Mouse (Mus musculus) c-Kit-positive CD71-positive TER-119-negative erythroid progenitor cells, embryonic 14.5 days (primary cell): ENCODE data around the gene Ccdc28b.

Experiments used
- DNase-seq: peaks from one replicate; pipeline ENCODE4 v3.0.0-alpha.2; 2013; ENCODE audit warnings: low read depth

Ccdc28b gene

DNA sequence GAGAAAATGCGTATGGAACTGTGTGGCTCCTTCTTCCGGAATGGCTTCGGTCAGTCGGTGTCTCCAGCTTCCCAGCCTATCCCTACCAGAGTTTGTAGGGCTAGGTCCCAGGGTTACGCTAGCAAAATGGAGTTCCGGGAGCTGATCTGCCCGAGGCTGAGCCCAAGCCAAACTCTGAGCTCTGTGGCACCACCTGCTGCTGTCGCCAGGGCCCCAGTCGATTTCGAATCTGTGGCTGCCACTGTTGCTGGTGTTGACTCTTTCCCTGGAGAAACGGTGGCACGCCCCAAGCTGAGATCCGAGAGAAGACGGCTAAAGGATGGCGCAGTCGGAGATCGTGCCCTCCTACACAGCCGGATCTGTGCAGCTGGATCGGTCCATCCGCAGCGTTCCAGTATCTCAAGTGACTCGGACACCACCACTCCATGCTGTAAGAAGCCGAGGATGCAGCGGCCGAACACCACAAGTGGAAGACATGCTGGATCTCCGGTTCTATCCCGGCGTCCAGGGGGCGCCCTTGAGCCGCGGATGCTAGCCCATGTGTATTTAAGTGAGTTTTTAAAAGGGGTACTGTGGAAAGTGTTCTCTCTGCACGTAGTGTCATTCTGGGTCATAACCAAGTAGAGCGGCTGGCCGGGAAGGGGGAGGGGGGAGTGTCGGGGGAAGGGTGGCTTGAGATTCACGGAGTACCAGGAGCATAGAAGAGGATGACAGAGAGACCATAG lies 38.7 kb downstream of the Ccdc28b start:
- peak; percentile 83 for DNase-seq

DNA sequence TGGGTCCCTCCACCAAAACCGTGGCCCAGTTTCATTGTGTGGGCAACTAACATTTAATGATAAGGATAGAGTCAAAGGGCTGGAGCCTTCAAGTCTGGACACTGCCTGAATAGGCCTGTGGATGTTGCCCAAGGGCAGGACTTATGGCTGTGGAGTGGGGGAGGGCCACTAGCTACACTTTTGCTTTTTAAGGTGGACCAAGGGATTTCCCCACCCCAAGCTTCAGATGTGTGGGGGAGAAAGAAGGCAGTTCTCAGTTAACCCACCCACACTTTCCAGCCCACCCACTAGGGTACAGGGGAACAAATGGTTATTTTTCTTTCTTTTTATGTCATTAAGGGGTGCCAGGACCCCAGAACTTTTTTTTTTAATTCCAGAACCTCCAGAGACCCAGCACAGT lies 39.4 kb downstream of the Ccdc28b start:
- DNase-seq: no peak

DNA sequence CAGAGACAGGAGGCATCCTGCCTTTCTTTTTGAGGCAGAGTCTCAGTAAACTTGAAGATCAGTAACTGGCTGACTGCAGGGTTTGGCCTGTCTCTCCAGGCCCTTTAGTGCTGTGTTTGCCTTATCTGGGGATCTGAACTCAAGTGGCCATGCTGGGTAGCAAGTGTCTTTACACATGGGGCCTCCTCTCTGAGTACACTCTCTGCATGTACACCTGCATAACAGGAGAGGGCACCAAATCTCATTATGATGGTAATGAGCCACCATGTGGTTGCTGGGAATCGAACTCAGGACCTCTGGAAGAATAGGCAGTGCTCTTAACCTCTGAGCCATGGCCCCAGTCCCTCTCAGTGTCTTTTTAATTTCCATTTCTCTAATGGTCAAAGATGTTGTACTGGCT lies 41.5 kb downstream of the Ccdc28b start:
- DNase-seq: no peak

DNA sequence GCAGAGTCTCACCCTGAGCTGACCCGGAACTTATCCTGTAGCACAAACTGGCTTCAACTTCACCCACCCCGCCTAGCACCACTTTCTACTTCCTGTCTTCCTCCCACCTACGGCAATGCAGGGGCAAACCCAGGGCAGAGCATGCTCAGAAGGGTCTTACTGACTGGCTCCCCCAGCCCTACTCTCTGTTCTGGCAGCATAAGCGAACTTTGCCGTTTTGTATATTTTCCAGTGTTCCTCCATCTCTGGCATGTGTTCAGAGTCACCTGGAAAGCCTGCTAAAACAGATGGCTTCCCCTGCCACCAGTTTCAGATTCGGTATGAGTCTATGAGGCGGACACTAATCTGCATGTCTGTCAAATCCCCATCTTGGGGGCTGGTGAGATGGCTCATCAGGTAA lies 43.4 kb downstream of the Ccdc28b start:
- DNase-seq: no peak

DNA sequence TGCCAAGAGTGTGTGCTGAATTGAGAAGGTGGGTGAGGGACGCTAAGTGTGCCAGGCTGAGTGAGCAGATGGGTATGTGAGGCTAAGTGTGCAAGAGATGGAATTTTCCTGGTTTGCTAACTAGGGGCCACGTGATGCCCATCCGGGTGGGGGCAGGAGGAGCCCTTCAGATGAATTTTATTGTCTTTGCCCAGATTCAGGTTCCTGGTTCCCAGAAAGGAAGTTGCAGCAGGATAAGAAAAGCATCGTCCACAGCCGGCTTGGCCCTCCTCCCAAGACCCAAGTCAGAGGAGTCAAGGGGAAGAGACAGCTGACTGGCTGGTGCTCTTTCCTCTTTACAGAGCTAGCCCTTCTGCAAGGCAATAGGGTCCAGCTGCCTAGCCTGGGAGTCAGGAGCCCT lies 45.3 kb downstream of the Ccdc28b start, which contains the start of gene Fam167b:
Fam167b (minus strand) TSS at position 84 of the 400 bp plus-strand sequence.
- no peak for DNase-seq

DNA sequence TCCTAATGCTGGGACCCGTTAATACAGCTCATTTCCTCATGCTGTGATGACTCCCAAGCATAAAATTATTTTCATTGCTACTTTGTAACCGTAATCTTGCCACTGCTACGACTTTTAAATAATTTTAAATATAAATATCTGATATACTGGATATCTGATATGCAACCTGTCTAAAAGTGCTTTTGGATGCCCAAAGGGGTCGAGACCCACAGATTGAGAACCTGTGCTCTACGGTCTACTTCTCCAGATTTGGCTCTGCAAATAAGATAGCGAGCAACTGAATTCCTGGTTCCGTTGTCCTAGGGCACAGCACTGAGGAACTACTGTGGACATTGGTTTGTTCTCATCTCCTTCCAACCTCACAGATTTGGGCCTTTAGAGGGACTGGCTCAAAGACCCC lies 46.1 kb downstream of the Ccdc28b start:
- no peak for DNase-seq

DNA sequence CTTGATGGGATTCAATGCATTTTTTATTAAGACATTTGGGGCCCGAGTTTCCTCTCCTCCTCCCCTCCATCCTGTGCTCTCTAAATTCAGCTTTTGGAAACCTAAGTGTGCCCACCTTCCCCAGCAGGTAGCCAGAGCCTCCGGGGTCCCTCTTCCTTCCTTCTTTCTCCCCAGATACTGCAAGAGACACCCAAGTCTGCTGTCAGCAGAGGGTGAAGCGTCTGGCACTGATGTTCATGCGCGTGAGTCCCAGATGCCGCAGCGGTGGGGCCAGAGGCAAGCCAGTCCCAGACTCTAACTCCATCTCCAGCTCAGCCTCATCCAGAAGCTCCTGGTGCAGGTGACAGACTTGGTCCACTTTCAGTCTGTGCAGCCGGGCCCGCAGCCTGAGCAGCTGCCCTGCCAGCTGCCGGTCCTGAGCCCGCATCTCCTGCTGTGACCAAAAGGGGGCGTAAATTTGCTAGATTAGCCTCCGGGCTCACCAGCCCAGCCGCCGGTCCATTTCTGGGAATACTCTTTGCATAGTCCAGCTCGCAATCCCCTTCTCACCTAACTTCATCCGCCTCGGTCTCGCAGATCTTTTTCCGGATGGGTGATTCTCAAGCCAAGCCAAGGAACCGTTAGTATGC lies 46.8 kb downstream of the Ccdc28b start:
- no peak for DNase-seq

DNA sequence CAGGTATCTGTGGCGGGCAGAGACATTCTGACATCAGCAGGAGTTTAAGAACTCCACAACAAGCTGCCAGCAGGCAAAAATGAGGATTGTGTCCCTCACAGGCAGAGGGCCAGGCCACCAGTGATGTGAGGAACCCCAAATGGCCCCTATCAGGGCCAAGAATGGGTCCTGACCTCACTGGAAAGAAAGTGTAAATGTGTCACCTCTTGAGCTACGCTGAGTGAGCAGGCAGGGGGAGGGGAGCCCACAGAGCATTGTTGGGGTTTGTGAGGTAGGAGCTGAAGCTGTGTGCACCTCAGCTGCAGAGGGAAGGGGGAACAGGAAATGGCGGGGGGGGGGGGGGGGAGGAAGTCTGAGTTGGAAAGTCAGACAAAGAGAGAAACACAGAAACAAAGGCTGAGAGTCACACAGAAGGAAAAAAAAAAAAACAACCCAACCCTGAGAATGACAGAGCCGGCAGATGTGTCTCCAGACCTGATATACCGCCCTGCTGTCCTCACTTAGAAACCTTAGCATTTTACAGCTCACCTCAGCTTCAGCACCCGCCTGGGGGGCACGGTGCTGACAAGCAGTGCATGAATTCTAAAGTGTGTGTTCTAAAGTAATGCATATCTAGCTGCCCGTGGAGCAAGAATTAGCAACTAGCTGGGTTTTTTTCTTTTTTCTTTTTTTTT lies 48.4 kb downstream of the Ccdc28b start:
- DNase-seq: no peak

DNA sequence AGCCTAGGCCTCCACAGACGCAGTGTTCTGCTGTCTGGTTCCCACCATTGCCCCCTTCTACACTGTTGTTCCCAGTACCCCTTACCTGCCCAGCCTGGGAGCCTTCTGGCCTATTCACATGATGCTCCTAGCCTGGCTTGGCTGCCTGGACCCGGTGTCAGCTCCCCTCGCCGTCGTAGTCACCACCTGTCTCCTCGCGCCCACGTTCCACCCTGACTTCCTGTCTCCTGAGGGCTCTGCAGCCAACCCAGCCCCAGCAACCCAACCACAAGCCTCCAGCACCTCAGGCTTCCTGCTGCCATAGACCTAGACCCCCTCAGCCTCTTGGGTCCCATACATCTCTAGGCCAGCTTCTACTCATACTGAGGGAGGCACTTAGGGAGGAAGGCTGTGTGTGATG lies 50.3 kb downstream of the Ccdc28b start, which contains the start of gene Lck:
Lck (minus strand) TSS at position 212 of the 400 bp plus-strand sequence.
- no peak for DNase-seq

DNA sequence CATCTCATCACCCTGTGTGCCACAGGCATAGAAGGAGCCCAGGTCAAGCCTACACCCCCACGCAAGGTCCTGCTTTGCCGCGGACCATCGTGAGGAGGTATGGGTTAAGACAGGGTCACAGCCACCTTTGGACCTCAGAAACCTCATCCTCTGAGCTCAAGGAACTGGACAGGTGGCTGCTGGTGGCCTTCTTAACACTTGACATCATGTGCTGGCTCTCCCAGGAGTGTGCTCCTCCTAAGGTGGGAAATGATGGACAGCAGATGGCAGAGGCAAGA lies 50.7 kb downstream of the Ccdc28b start:
- DNase-seq: no peak

DNA sequence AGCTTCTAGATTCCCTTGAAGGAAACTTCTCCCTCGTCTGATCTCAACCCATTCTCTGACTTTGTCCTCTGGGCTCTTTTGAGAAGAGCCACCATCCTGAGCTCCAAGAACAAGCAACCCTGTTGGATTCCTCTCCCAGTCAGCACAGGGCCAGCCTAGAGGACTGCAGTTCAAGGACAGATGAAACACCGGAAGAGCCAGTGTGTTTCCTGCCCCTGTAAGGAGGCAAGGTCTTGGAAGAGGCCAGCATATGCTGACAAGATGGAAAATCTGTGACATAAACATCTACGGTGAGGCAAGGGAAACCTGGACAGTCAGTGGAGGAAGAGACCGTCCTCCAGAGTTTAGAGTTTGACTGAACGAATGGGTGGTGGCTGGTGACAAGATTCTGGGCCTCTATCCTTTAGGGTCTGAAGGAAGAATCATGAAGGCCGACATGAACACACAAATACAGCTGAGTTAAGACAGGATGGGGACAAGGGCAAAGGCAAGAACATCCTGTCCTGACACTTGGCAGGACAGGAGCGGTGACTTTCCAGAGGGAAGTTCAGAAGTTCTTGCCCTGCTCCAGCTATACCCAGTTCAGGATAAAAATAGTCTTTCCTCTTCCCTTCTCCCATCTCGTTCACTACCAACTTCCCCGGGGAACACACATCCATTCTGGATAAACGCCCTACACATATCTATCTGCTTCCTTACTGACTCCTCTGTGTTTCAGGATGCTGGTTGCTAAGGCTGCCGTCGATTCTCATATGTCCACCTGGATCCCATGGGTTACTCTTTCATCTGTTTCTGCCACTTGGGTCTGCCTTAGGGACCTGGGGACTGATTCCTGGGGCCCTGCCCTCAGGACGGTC lies 51.3 kb downstream of the Ccdc28b start:
- no peak for DNase-seq

DNA sequence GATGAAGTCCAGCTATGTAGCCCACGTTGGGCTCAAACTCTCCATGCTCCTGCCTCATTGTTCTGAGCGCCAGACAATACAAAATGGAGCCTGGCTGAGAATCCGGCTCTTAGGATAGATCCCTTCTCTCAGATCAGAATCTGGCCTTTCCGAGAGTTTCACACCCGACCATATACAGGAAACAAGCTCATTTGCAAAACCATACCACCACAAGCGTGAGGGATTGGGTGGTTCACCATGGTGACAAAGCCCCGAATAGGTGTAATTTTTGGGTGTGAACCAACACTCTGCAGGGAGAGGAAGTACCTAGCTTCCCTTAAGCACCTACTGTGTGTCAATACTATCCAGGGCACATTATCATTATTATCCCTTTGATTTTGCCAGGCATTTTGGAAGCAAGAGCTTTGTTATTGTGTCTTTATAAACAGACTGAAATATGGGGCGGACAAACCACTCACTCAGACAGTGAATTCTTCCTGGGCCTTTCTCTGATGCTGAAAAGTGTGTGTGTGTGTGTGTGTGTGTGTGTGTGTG lies 52.1 kb downstream of the Ccdc28b start:
- DNase-seq: no peak

DNA sequence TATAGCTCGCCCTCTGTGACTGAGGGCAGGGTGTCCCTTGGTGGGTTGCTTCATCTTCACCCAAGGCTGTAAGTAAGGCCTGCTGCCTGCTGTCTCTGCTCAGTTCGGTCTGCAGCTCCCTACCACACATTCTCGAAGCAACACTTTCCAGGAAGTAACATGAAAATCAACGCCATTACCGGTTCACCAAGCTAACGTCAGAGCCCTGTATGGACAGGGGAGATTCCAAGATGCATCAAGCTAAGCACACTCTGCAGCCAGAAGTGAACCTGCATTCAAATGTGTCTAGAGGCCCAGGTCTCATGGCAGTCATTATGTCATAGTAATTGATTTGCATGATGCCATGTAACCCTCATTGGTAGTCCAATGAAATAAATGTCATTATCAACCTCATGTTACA lies 53.7 kb downstream of the Ccdc28b start:
- no peak for DNase-seq
